ENCODE assay signal across 8 mouse cellular contexts in the genomic region with DNA sequence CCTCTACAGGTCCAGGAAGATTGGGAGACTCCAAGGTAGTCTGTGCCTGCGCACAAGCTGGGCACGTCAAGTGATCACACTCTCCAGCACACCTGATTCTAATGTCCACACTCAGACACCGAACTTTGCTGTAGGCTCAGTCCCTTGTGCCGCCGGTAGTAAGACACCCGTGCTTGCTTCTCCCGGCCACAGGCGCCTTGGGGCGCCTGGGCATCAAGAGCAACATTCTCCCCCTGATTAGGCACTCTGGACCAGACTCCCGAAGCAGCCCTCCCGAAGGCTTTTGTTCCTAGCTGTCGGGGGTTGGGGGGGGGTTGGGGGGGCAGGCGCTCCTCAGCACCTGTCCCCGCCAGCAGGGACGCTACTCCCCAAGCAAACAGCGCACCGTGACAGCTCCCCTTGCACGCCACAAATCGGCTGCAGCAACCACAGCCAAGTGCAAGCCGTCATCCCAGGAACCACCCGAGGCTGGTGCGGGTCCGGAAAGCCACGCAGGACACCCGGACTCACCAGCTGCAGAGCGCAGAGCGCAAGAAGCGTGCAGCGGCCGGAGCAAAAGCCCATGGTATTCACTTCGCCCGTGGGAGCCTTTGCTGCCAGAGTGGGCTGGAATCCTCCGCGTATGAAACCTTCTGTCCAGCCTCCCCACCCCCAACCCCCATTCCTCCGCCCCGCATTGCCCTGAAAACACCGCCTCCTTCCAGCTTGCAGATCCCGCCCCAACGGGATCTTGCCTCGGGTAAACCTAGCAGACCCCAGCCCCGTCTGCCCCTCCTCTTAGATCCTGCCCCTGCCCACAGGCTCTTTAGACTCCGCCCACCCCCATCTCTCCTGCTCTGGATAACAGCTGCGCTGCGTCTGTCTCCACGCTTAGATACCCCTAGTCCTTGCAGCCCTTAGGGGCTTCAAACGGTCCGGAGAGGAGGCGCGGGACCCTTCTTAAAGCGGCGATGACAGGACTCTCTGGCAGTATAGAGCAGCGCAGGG. TPM values are rescaled to one million over a fixed set of nuclear protein-coding genes. Genes with fewer than 3 reads are reported as not detected.
A peak's percentile ranks its signal among the peaks of the same experiment; 100 is the strongest.
DNase-seq lines count a peak whose midpoint lies in the region; TF ChIP-seq lines count a peak whose summit lies in the region.

Gene Nkain4, minus strand, starts transcription at position 639 of the 987 bp plus-strand sequence.

- no peaks in the 10 kb centered on the region for H3K36me3 ChIP-seq in forebrain, embryonic 10.5 days (replicated peaks)
- no peaks in the 10 kb centered on the region for H3K36me3 ChIP-seq in hindbrain, embryonic 10.5 days

- H3K4me3 ChIP-seq in forebrain, embryonic 10.5 days, result peak within 1 kb of the TSS; percentile 71
- peak within 1 kb of the TSS; percentile 71 for H3K4me3 ChIP-seq in hindbrain, embryonic 10.5 days

- DNase-seq in adrenal gland, adult (ENCODE audit: inconsistent age in 2 of 2, low spot score in 1 of 2), result peak; percentile 27 to 67
- no peak for DNase-seq in adrenal gland, adult 8-10 months
- DNase-seq in brain, embryonic 14.5 days (ENCODE audit: low read depth), result peak; percentile 97
- DNase-seq in forebrain, embryonic 10.5 days (ENCODE audit: extremely low spot score, low spot score), result peak; percentile 84
- DNase-seq in hindbrain, embryonic 10.5 days (ENCODE audit: low spot score), result peak; percentile 91
- DNase-seq in left cerebral cortex, adult 8-10 months (ENCODE audit: low spot score in 2 of 2), result peak; percentile 28 to 46
- DNase-seq in lung, postnatal 36 days, result peak; percentile 62
- peak; percentile 64 for DNase-seq in right cerebral cortex, postnatal 4 days

- WGBS in forebrain, embryonic 10.5 days, result under 1% methylated on average over 52 of the region's 52 CpGs
- WGBS in hindbrain, embryonic 10.5 days, result under 1% methylated on average over 52 of the region's 52 CpGs

- TF ChIP-seq POLR2A in brain, embryonic 14.5 days (IDR thresholded peaks at IDR 0.05; ENCODE audit: borderline replicate concordance, extremely low read depth, insufficient read depth, insufficient read length, poor library complexity, severe bottlenecking), result peak; percentile 26; the same call in 1 of the 2 replicates

- peak within 1 kb of the TSS; percentile 84 for H3K27ac ChIP-seq in forebrain, embryonic 10.5 days
- H3K27ac ChIP-seq in hindbrain, embryonic 10.5 days, result peak within 1 kb of the TSS; percentile 94

- H3K27me3 ChIP-seq in forebrain, embryonic 10.5 days (ENCODE audit: poor library complexity, severe bottlenecking), result peaks cover 51% of the 10 kb centered on the region
- peaks cover 26% of the 10 kb centered on the region for H3K27me3 ChIP-seq in hindbrain, embryonic 10.5 days (ENCODE audit: insufficient read depth, poor library complexity, severe bottlenecking)

- peaks cover 67% of the 10 kb centered on the region for H3K4me1 ChIP-seq in forebrain, embryonic 10.5 days
- H3K4me1 ChIP-seq in hindbrain, embryonic 10.5 days (replicated peaks), result peaks cover 73% of the 10 kb centered on the region

- peak; percentile 16; the same call in 1 of the 2 replicates for TF ChIP-seq CTCF in brain, embryonic 14.5 days (IDR thresholded peaks at IDR 0.05; ENCODE audit: borderline replicate concordance, extremely low read depth, insufficient read depth, insufficient read length)

- H3K9me3 ChIP-seq in forebrain, embryonic 10.5 days, result no peaks in the 10 kb centered on the region
- no peaks in the 10 kb centered on the region for H3K9me3 ChIP-seq in hindbrain, embryonic 10.5 days

RNA-seq across cellular contexts. Expression of gene Nkain4, which starts in this region (rescaled TPM):
- 1 to 10 TPM; 6.3 to 8.5 (median 6.8) TPM for total RNA-seq in adrenal gland, adult 8-10 months (2022)
- polyA plus RNA-seq in brain, embryonic 14.5 days (2012; rRNA removed), result 63.1 and 66.1 TPM in 2 replicates
- 19.7 and 27.0 TPM in 2 replicates for polyA plus RNA-seq in forebrain, embryonic 10.5 days (2016; fragmentation: Nextera tagmentation; extraction: Ambion mirVana)
- 79.3 and 108 TPM in 2 replicates for polyA plus RNA-seq in hindbrain, embryonic 10.5 days (2016; fragmentation: Nextera tagmentation; extraction: Ambion mirVana)
- total RNA-seq in left cerebral cortex, adult 8-10 months (2022), result 10 to 100 TPM; 43.8 to 48.3 (median 46.8) TPM

Comparison
In these comparisons a context has a peak if more than half of its experiments do, and no peak if none do; other contexts are left out.
1. RNA of gene Nkain4 (total RNA-seq): 43.8 to 48.3 TPM in left cerebral cortex, adult 8-10 months; 6.3 to 8.5 TPM in adrenal gland, adult 8-10 months; every median in the first group is over 4 times any median in the second.